Mouse (Mus musculus) adrenal gland, adult (tissue): Measurements from ENCODE around the gene Plcl1.

Source experiments
- DNase-seq, 2 experiments: peaks; one replicate each; pipeline ENCODE4 v3.0.0; 2022 to 2023; ENCODE audit warnings: low spot score in 1 of 2; ENCODE audit not compliant: inconsistent age in 2 of 2

Plcl1 gene

GRCm38 (mm10) chr1:55770072-55770785, 364.5 kb downstream of the Plcl1 start:
- no peak for DNase-seq

- no peak for DNase-seq
Observed at GRCm38 (mm10) chr1:55792817-55793216, 387.1 kb downstream of the Plcl1 start.
